Mouse (Mus musculus): Measurements from ENCODE around the gene Tenm3. TPM values are rescaled to one million over a fixed set of nuclear protein-coding genes. Genes with fewer than 3 reads are reported as not detected.
A peak's percentile ranks its signal among the peaks of the same experiment; 100 is the strongest.

Gene Tenm3
- polyA plus RNA-seq, 1 experiment from 2014 or later = 49.8 TPM

DNA sequence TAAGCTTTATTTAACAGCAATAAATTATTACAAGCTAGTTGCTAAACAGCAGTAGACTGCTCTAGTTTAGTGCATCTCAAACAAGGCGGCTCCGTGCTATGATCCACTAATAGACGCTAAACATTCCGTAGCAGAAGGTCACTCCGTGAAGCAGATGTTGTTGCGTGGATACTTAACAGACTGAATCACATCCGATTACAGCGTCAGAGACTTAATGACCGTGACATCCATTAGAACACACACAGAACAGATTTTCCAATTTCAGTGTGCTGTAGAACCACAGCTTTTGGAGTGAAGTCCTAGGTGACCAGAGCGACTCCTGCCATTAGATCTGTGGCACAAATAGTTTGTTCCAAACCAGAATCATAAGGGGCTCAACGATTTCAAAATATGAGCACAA is 426.0 kb downstream of the Tenm3 start:
- H3K9me3 ChIP-seq (ENCODE audit: control insufficient read depth, low read length) = no peaks in the 10 kb centered on the region
- no peak overlapping the region for H3K4me2 ChIP-seq (replicated peaks; ENCODE audit: low read depth, low read length)
- no peak overlapping the region for H3K4me3 ChIP-seq (ENCODE audit: low read depth, low read length)
- peak; percentile 34 for DNase-seq (ENCODE audit: low spot score)
- H3K27me3 ChIP-seq (ENCODE audit: control insufficient read depth, insufficient read depth, low read length) = no peaks in the 10 kb centered on the region
- ATAC-seq (ENCODE audit: low FRiP score) = no peak
- no peak overlapping the region for H3K27ac ChIP-seq (ENCODE audit: low read depth, low read length)
- H3K4me1 ChIP-seq (replicated peaks; ENCODE audit: control insufficient read depth, insufficient read depth, low read length) = no peaks in the 10 kb centered on the region
- no peaks in the 10 kb centered on the region for H3K36me3 ChIP-seq (ENCODE audit: control insufficient read depth, insufficient read depth, low read length)
- 50% methylated on average over 11 of the region's 11 CpGs for WGBS
- no peak overlapping the region for H3K9ac ChIP-seq (ENCODE audit: low read depth, low read length)

DNA sequence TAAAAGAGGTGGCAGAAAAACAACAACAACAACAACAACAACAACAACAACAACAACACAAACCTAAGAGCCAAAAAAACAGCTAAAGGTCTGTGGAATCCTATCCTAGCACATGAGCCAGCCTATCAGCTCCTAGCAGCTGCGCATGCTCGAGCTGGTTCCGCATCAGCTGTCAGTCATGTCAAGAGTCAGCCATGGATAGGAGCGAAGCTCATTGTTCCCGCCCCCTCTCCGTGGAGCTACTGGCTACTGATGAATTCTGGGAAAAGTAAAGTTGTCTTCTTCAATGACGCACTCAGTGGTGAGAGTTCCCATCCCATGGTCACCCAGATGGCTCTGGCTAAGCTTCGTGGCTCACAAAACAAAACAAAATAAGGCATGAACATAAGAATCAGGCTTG is 432.8 kb downstream of the Tenm3 start:
- WGBS = 94% methylated on average over 8 of the region's 8 CpGs

DNA sequence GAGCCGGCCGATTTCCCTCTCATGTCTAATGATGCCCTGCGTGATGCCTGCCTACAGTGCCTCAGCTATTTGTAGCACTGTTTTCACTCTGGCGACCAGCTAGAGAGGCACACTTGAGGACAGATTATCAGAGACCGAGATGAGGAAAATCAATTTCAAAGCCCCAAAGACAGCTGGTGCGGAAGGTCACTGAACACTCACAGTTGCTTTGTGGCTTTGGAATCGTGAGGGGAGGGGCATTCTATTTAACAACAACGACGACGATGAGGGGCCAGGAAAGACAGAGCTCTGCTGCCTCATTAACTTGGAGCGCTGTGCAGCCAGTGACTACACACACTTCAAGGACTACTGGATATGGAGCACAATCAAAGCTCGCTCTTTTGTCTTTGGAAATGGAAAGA is 443.2 kb downstream of the Tenm3 start:
- peak; percentile 67 for DNase-seq (ENCODE audit: low spot score)
- Histone ChIP-seq H3K9me3 (ENCODE audit: control insufficient read depth, low read length) (no peaks in the 10 kb centered on the region), H3K36me3 (ENCODE audit: control insufficient read depth, insufficient read depth, low read length) (no peaks in the 10 kb centered on the region), H3K4me2 (replicated peaks; ENCODE audit: low read depth, low read length) (peak overlapping the region; percentile 21), H3K27ac (ENCODE audit: low read depth, low read length) (peak overlapping the region; percentile 24; the same call in 1 of the 2 replicates), H3K4me3 (ENCODE audit: low read depth, low read length) (0 out of 2 replicates have a peak overlapping the region, but pooled peaks have one; percentile 8), H3K9ac (ENCODE audit: low read depth, low read length) (peak overlapping the region; percentile 42; the same call in 1 of the 2 replicates), H3K4me1 (replicated peaks; ENCODE audit: control insufficient read depth, insufficient read depth, low read length) (peaks cover 4% of the 10 kb centered on the region; the same call in 1 of the 2 replicates), H3K27me3 (ENCODE audit: control insufficient read depth, insufficient read depth, low read length) (no peaks in the 10 kb centered on the region)
- ATAC-seq (ENCODE audit: low FRiP score) = peak; percentile 85
- WGBS = 35% methylated on average over 12 of the region's 12 CpGs

More for the DNA sequence above, 432.8 kb downstream of the Tenm3 start:
- no peak overlapping the region for H3K9ac ChIP-seq (ENCODE audit: low read depth, low read length)
- no peak overlapping the region for H3K27ac ChIP-seq (ENCODE audit: low read depth, low read length)
- H3K4me1 ChIP-seq (replicated peaks; ENCODE audit: control insufficient read depth, insufficient read depth, low read length) = no peaks in the 10 kb centered on the region
- ATAC-seq (ENCODE audit: low FRiP score) (no peak), DNase-seq (ENCODE audit: low spot score) (no peak)
- H3K36me3 ChIP-seq (ENCODE audit: control insufficient read depth, insufficient read depth, low read length) = no peaks in the 10 kb centered on the region
- H3K4me2 ChIP-seq (replicated peaks; ENCODE audit: low read depth, low read length) = no peak overlapping the region
- no peaks in the 10 kb centered on the region for H3K9me3 ChIP-seq (ENCODE audit: control insufficient read depth, low read length)
- no peak overlapping the region for H3K4me3 ChIP-seq (ENCODE audit: low read depth, low read length)
- H3K27me3 ChIP-seq (ENCODE audit: control insufficient read depth, insufficient read depth, low read length) = no peaks in the 10 kb centered on the region

DNA sequence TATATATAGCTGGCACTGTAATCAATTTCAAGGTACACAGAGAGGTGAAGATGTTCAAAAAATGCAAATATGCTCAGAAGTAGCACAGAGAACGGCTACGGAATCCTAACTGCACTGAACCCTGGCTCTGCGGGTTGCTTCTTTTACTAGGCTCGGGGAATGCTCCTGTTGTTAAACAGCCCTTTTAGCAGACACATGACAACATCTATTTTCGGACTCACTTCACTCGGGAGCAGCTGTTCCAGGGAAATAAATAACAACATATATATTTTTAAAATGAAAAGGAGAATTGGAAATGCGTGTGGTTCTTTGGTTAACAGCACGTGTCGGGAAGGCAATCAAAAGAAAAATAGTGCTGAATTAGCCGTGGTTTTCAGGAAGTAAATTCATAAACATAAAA is 457.9 kb downstream of the Tenm3 start:
- H3K27me3 ChIP-seq (ENCODE audit: control insufficient read depth, insufficient read depth, low read length) = no peaks in the 10 kb centered on the region
- no peaks in the 10 kb centered on the region for H3K36me3 ChIP-seq (ENCODE audit: control insufficient read depth, insufficient read depth, low read length)
- no peak overlapping the region for H3K27ac ChIP-seq (ENCODE audit: low read depth, low read length)
- H3K4me3 ChIP-seq (ENCODE audit: low read depth, low read length) = no peak overlapping the region
- H3K9ac ChIP-seq (ENCODE audit: low read depth, low read length) = no peak overlapping the region
- no peak overlapping the region for H3K4me2 ChIP-seq (replicated peaks; ENCODE audit: low read depth, low read length)
- DNase-seq (ENCODE audit: low spot score) = no peak
- H3K4me1 ChIP-seq (replicated peaks; ENCODE audit: control insufficient read depth, insufficient read depth, low read length) = no peaks in the 10 kb centered on the region
- no peaks in the 10 kb centered on the region for H3K9me3 ChIP-seq (ENCODE audit: control insufficient read depth, low read length)
- 81% methylated on average over 10 of the region's 10 CpGs for WGBS
- no peak for ATAC-seq (ENCODE audit: low FRiP score)

DNA sequence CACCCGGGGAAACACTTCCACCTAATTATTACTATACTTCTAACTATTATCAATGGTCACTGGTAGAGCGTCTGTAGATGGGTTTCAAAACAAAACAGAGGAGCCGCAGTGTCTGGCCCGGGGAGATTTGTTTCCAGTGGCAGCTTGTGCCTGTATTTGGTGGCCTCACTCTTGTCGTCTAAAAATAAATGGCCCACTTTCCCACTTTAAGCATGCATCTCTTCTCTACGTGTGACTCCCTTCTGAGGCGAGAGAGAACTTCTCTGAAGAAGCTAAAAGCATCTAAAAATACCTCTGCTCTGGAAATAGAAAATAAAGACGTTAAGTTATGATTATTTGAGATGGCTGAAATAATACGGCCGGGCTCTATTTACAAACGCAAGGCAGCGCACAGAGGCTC is 463.7 kb downstream of the Tenm3 start:
- no peak for ATAC-seq (ENCODE audit: low FRiP score)
- no peak for DNase-seq (ENCODE audit: low spot score)
- WGBS = 89% methylated on average over 12 of the region's 12 CpGs

DNA sequence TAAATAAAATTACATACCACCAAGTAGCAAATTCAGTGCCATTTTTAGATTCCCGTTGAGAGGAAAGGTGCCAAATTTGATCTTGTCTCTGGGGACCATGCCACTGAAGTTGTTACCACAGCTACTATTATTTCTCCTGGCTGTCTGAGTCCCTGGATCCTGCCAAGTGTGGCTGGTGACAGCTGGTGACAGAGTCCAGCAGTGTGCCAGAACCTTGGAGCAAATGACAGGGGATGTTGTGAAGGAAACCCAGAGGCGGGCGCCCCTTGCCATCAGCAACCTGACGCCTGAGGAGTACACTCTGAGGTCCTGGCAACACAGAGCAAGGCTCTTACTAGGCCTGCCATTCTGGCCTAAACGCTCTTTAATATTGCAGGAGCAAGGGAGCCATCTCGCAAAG is 467.0 kb downstream of the Tenm3 start:
- Histone ChIP-seq H3K27me3 (ENCODE audit: control insufficient read depth, insufficient read depth, low read length) (no peaks in the 10 kb centered on the region), H3K4me1 (replicated peaks; ENCODE audit: control insufficient read depth, insufficient read depth, low read length) (no peaks in the 10 kb centered on the region), H3K36me3 (ENCODE audit: control insufficient read depth, insufficient read depth, low read length) (no peaks in the 10 kb centered on the region), H3K4me2 (replicated peaks; ENCODE audit: low read depth, low read length) (no peak overlapping the region), H3K9ac (ENCODE audit: low read depth, low read length) (no peak overlapping the region), H3K4me3 (ENCODE audit: low read depth, low read length) (no peak overlapping the region), H3K9me3 (ENCODE audit: control insufficient read depth, low read length) (no peaks in the 10 kb centered on the region), H3K27ac (ENCODE audit: low read depth, low read length) (no peak overlapping the region)
- no peak for DNase-seq (ENCODE audit: low spot score)
- no peak for ATAC-seq (ENCODE audit: low FRiP score)
- 89% methylated on average over 6 of the region's 6 CpGs for WGBS

More for the DNA sequence above, 463.7 kb downstream of the Tenm3 start:
- H3K4me1 ChIP-seq (replicated peaks; ENCODE audit: control insufficient read depth, insufficient read depth, low read length) = no peaks in the 10 kb centered on the region
- H3K36me3 ChIP-seq (ENCODE audit: control insufficient read depth, insufficient read depth, low read length) = no peaks in the 10 kb centered on the region
- H3K4me3 ChIP-seq (ENCODE audit: low read depth, low read length) = no peak overlapping the region
- no peak overlapping the region for H3K9ac ChIP-seq (ENCODE audit: low read depth, low read length)
- H3K9me3 ChIP-seq (ENCODE audit: control insufficient read depth, low read length) = no peaks in the 10 kb centered on the region
- no peak overlapping the region for H3K4me2 ChIP-seq (replicated peaks; ENCODE audit: low read depth, low read length)
- no peak overlapping the region for H3K27ac ChIP-seq (ENCODE audit: low read depth, low read length)
- H3K27me3 ChIP-seq (ENCODE audit: control insufficient read depth, insufficient read depth, low read length) = no peaks in the 10 kb centered on the region

DNA sequence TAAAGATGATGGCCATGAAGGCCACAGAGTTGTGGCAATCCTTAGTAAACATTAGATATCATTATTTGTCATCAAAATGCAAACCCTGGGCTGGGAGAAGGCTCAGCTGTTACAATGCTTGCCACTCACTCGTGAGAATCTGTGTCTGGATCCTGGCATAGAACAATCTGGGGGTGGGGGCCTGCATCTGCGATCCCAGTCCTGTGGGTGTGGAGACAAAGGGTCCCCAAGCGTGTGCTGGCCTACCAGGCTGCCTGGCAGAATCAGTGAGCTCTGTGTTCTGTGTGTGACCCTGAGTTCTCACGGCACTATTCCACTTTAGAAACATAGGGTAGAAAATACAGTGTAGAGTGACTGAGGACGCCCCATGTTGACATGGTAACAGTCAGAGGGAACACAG is 468.6 kb downstream of the Tenm3 start:
- Histone ChIP-seq H3K36me3 (ENCODE audit: control insufficient read depth, insufficient read depth, low read length) (no peaks in the 10 kb centered on the region), H3K27me3 (ENCODE audit: control insufficient read depth, insufficient read depth, low read length) (no peaks in the 10 kb centered on the region), H3K9me3 (ENCODE audit: control insufficient read depth, low read length) (no peaks in the 10 kb centered on the region), H3K4me2 (replicated peaks; ENCODE audit: low read depth, low read length) (no peak overlapping the region), H3K9ac (ENCODE audit: low read depth, low read length) (no peak overlapping the region), H3K4me3 (ENCODE audit: low read depth, low read length) (no peak overlapping the region), H3K27ac (ENCODE audit: low read depth, low read length) (no peak overlapping the region), H3K4me1 (replicated peaks; ENCODE audit: control insufficient read depth, insufficient read depth, low read length) (no peaks in the 10 kb centered on the region)
- ATAC-seq (ENCODE audit: low FRiP score) = peak; percentile 47; the same call in 1 of the 2 replicates
- 69% methylated on average over 5 of the region's 5 CpGs for WGBS
- DNase-seq (ENCODE audit: low spot score) = no peak

DNA sequence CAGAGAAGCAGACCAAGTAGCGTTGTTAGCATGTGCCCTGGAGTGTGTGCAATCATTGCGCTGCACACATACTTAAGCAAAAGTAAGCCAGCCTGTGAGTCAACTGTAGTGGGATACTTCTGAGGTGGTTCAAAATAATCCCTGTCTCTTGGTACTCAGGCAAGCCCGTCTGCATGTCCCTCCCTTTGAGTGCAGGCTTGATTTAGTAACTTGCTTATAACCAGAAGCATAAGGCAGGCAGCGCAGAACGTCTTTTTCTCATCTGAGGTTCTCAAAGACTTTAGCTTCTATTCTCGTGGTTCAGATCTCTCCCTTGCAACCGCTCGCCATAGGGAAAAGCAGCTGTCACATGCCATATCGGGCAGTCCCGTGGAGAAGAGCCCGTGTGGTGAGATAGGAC is 470.3 kb downstream of the Tenm3 start:
- Histone ChIP-seq H3K27ac (ENCODE audit: low read depth, low read length) (no peak overlapping the region), H3K4me3 (ENCODE audit: low read depth, low read length) (no peak overlapping the region), H3K9me3 (ENCODE audit: control insufficient read depth, low read length) (no peaks in the 10 kb centered on the region), H3K4me1 (replicated peaks; ENCODE audit: control insufficient read depth, insufficient read depth, low read length) (no peaks in the 10 kb centered on the region), H3K9ac (ENCODE audit: low read depth, low read length) (no peak overlapping the region), H3K36me3 (ENCODE audit: control insufficient read depth, insufficient read depth, low read length) (no peaks in the 10 kb centered on the region), H3K4me2 (replicated peaks; ENCODE audit: low read depth, low read length) (no peak overlapping the region), H3K27me3 (ENCODE audit: control insufficient read depth, insufficient read depth, low read length) (no peaks in the 10 kb centered on the region)
- ATAC-seq (ENCODE audit: low FRiP score) (no peak), DNase-seq (ENCODE audit: low spot score) (no peak)
- WGBS = 93% methylated on average over 11 of the region's 11 CpGs

DNA sequence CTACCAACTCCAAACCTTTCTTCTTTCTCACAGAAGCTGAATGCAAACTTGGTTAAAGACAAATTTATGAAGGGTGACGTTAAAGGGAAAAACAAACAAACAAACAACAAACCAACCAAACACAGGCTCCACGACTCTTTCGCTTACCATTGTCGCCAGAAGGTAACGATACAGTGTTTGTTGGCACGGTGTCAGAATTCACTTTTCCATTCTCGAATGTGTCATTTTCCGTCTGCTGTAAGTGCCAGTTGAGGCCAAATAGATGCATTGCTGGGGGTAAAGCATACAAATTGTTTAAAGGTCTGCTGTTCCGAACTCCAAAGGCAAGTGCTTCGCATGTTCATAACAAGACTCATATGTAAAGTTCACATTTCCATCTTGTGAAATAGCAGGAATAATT is 476.6 kb downstream of the Tenm3 start:
- H3K9me3 ChIP-seq (ENCODE audit: control insufficient read depth, low read length) = no peaks in the 10 kb centered on the region
- 90% methylated on average over 10 of the region's 10 CpGs for WGBS
- DNase-seq (ENCODE audit: low spot score) = no peak

More for the DNA sequence above, 476.6 kb downstream of the Tenm3 start:
- no peaks in the 10 kb centered on the region for H3K4me1 ChIP-seq (replicated peaks; ENCODE audit: control insufficient read depth, insufficient read depth, low read length)
- no peaks in the 10 kb centered on the region for H3K27me3 ChIP-seq (ENCODE audit: control insufficient read depth, insufficient read depth, low read length)
- H3K4me3 ChIP-seq (ENCODE audit: low read depth, low read length) = no peak overlapping the region
- no peak overlapping the region for H3K9ac ChIP-seq (ENCODE audit: low read depth, low read length)
- no peaks in the 10 kb centered on the region for H3K36me3 ChIP-seq (ENCODE audit: control insufficient read depth, insufficient read depth, low read length)
- no peak overlapping the region for H3K4me2 ChIP-seq (replicated peaks; ENCODE audit: low read depth, low read length)
- no peak overlapping the region for H3K27ac ChIP-seq (ENCODE audit: low read depth, low read length)
- no peak for ATAC-seq (ENCODE audit: low FRiP score)

All from hindbrain, embryonic 11.5 days (tissue).